25 mouse cellular contexts compared by ENCODE assay signal in genomic region chr10:57114696-57115271, GRCm38 (mm10).
DNase-seq lines count a peak whose midpoint lies in the region; ATAC-seq lines count a peak whose summit lies in the region.
"Had no signal": no experiment of that assay in that cellular context is flagged by ENCODE, and none has a peak within 500 bp of the region (broad histone marks: within the 10 kb centered on the region; RNA-seq: fewer than 3 reads in every experiment).

No protein-coding gene starts in this region.

- 34% methylated on average over 8 of the region's 8 CpGs for WGBS in heart, embryonic 13.5 days

- peaks cover 10% of the 10 kb centered on the region for H3K4me1 ChIP-seq in heart, embryonic 13.5 days
- H3K4me1 ChIP-seq: forebrain, embryonic 13.5 days; intestine, embryonic 15.5 days; stomach, embryonic 15.5 days had no signal

- no peaks in the 10 kb centered on the region for H3K36me3 ChIP-seq in heart, embryonic 13.5 days
- H3K36me3 ChIP-seq: intestine, embryonic 15.5 days; stomach, embryonic 15.5 days had no signal

- no peak overlapping the region for H3K4me3 ChIP-seq in heart, embryonic 13.5 days
- H3K4me3 ChIP-seq: forebrain, embryonic 13.5 days; intestine, embryonic 15.5 days; stomach, embryonic 15.5 days had no signal

- ATAC-seq in heart, embryonic 13.5 days (ENCODE audit: extremely low read depth, insufficient number of reproducible peaks, low FRiP score, low TSS enrichment), result peak; percentile 73; the same call in 1 of the 2 replicates
- no peak for ATAC-seq in inflammation-experienced regulatory T-cells, adult 6 months
- ATAC-seq: forebrain, embryonic 13.5 days; hindbrain, embryonic 16.5 days; intestine, embryonic 15.5 days; midbrain, embryonic 16.5 days; Patski had no signal

- H3K4me2 ChIP-seq in heart, embryonic 13.5 days, result no peak overlapping the region
- H3K4me2 ChIP-seq: forebrain, embryonic 13.5 days; intestine, embryonic 15.5 days; stomach, embryonic 15.5 days had no signal

- H3K27ac ChIP-seq in heart, embryonic 13.5 days (replicated peaks), result peak overlapping the region; percentile 82
- H3K27ac ChIP-seq: forebrain, embryonic 13.5 days; intestine, embryonic 15.5 days; liver, embryonic 14.5 days; macrophage; stomach, embryonic 15.5 days had no signal

- peak; percentile 20 for DNase-seq in adrenal gland, adult 8-10 months
- DNase-seq in adrenal gland, postnatal 4 days (ENCODE audit: low spot score in 2 of 2), result no peak
- DNase-seq in heart, adult 8-10 months (ENCODE audit: low spot score), result peak; percentile 65
- peak; percentile 61 to 71 for DNase-seq in heart, postnatal 10 days
- no peak for DNase-seq in yolk sac, embryonic 10.5 days (ENCODE audit: low spot score)
- no peak for DNase-seq in layer of hippocampus, adult 9-10 months (ENCODE audit: low spot score)
- DNase-seq: cerebellum, adult 11 months; cerebellum, adult 9-10 months; cerebellum, postnatal 36 days; gastrocnemius, postnatal 14 days; kidney, adult 9 months; kidney, postnatal 10 days; liver; lung, adult 2 months; lung, postnatal 10 days had no signal

- no peaks in the 10 kb centered on the region for H3K9me3 ChIP-seq in heart, embryonic 13.5 days
- H3K9me3 ChIP-seq: forebrain, embryonic 13.5 days; intestine, embryonic 15.5 days; stomach, embryonic 15.5 days had no signal

- H3K27me3 ChIP-seq in heart, embryonic 13.5 days (replicated peaks), result no peaks in the 10 kb centered on the region
- H3K27me3 ChIP-seq: forebrain, embryonic 13.5 days; intestine, embryonic 15.5 days; Patski; stomach, embryonic 15.5 days had no signal

- intact Hi-C loops in heart, postnatal 10 days (cut with DNase I), result loop anchor here (2.0 to 5.0 kb wide), 3 partner anchors 134 to 727 kb away; no protein-coding TSS in a partner anchor

- no peak overlapping the region for H3K9ac ChIP-seq in heart, embryonic 13.5 days
- H3K9ac ChIP-seq: forebrain, embryonic 13.5 days; intestine, embryonic 15.5 days; liver, embryonic 14.5 days; stomach, embryonic 15.5 days had no signal

Comparison
In these comparisons a context has a peak if more than half of its experiments do, and no peak if none do; other contexts are left out.
1. DNase-seq: peak in adrenal gland, adult 8-10 months (single experiment), heart, adult 8-10 months (single experiment) and heart, postnatal 10 days (2 of 2); none in adrenal gland, postnatal 4 days (0 of 2), yolk sac, embryonic 10.5 days (single experiment) and layer of hippocampus, adult 9-10 months (single experiment).